Mouse (Mus musculus) neural tube, embryonic 10.5 days (tissue): ENCODE results near the gene Rab3c.

ENCODE experiments used
- DNase-seq: peaks from one replicate; pipeline ENCODE4 v3.0.0-alpha.2; 2017; ENCODE audit warnings: low spot score; ENCODE audit errors: extremely low spot score

The Rab3c gene

DNA sequence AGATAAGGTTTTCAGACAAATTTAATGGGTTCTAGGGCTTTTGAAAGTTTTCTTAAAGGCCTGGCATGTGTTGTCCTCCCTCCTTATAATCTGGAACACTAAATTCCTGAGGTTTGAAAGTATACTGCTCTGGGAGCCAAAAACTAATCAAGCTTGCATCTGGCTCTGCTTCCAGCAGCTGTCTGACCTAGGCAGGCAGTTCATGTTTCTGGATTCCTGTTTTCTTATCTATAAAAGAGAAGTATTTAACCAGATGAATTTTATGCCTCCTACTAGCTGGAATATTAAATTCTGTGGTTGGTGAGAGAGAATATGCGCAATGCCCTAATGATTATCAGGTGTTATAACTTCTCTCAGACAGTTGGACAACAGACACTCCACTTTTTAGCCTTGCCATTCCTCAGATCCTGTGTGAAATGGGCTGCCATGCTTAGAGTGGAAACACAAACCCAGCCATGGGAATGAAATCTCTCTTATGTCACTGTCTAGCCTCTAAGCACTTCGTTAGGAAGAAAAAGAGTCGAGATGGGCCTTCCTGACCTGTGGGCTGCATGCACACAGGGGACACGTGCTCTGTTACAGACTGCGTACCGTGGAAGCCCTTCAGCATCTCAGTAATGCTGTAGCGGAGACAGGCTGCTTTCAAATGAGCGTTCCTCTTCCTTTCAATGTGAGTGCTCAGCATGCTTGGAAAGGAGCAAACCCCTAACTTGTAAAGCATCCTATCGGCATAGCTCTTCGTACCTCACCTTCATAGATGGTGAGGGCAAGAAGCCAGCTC, 256.2 kb downstream of the Rab3c start:
- no peak for DNase-seq

DNA sequence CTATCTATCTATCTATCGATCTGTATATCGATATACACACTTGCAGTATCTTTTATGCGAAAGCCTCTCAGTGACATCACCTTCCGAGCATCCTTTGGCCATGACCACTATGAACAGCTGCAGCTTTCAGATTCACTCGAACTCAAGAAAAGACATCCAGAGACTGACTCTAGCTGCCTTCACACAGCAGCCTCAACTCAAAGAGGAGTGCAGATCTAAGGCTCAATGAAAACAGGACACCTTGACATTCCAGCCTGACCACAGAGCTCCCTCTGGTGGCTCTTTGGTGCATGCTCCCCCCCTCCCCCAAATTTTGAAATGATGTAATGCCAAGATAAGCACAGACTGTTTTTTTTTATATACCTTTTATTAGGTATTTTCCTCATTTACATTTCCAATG, 257.8 kb downstream of the Rab3c start:
- DNase-seq, result peak; percentile 36

DNA sequence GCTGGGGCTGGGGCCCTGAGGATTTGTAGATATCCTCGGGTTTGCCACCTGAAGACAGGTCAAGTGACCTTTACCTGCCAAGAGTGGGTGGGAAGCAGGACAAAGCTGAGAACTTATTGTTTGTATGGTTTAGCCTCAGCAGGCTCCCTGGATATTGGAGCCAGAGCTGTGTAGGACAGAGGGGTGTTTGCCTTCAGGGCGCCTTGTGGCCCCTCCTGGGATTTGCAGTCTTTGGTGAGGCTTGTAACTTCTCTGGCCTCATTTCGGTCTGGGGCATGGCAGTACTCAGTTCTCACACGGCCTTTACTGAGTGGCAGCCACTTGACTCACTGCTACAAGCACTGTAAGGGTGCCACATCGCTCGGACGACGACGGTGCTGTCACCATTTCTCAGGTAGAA, 261.0 kb downstream of the Rab3c start:
- no peak for DNase-seq

DNA sequence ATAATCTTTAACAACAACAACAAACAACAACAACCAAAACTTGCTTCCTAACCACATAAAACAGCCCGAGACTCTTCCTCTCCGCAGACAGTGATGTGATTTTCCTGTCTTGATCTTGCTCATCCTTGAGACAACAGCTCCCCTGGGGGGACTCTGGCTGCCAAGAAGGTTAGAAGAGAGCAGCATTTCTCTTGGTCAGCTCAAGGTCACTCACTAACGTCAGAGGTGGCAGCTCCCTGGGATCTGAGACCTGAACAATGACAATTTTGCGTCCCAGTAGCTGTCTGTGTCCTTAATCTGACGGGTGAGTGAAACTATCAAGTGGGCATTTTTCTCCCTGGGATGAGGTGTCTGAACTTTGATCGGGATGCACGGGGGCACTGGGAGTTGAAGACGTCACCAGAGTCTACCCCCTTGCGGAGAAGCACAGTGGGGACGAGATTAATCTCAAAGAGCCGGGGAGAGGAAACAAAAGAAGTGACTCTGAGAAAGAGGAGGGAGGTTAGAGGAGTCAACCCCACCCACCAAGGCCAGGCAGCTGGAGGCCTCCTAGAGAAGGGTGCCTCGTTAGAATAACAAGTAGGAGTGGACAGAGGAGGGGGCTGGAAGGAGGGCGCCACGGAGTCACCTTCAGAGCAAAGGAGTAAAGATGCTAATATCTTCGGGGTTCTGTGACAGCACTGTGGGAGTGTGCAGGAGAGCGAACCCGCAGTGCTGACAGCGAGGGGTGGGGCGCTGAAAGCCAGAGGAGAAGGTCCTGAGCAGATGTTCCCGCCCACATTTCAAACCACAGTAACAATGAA, 261.7 kb downstream of the Rab3c start:
- peak; percentile 44 for DNase-seq

DNA sequence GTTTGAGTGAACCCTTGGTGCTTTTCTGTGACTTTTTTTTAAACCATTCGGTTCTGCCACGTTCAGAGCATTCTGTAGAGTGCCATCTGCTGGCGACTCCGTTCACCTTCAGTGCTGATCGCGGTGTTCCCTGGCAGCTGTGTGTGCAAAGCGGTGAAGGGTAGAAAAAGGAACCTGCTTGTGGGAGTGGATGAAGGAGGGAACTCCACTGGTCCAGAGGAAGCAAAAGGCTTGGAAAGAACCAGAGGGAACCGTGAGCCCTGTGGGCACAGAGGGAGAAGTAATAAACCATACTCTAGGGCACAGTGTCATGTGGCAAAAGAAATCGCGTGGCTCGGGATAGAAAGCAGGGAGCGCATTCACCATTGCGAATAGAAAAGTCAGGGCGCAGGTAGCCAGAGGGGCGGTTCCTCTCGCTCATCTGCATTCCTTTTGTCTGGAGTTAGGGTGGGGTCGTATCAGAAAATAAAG, 262.3 kb downstream of the Rab3c start:
- peak; percentile 86 for DNase-seq

DNA sequence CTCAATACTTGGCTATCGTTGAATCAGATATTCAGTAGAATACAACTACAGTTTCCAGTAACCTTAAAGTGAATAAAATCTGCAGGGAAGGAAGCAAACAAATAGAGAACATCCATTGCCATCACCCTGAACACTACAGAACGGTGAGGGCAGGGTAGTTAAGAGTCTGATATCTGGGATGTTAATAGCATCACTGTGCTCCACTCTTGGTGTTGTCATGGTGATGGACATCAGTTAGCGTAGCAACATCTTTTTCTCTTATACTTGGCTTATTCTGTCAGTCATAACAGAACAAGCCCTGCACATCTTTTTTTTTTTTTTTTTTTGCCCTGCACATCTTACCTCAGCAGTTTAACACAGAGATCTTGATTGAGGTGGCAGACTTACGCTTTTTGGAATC, 268.8 kb downstream of the Rab3c start:
- DNase-seq, result no peak

DNA sequence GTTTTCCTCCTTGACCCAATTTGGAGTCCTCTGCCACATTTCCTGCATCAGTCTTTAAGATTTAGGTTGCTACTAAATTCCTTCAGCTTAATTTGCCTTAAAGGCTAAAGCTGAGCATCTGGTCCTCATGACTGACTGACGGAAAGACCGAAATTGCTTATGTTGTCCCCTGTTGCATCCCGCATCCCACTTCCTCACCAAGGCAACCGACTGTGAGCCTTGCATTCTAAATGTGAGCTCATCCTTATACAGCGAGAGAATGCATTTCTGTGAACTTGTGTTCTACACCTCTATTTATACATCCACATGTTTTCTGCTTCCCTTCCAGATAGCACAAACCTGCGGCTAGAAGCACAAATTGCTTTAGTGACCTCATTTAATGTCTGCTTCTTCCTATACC, 269.9 kb downstream of the Rab3c start:
- DNase-seq, result no peak

DNA sequence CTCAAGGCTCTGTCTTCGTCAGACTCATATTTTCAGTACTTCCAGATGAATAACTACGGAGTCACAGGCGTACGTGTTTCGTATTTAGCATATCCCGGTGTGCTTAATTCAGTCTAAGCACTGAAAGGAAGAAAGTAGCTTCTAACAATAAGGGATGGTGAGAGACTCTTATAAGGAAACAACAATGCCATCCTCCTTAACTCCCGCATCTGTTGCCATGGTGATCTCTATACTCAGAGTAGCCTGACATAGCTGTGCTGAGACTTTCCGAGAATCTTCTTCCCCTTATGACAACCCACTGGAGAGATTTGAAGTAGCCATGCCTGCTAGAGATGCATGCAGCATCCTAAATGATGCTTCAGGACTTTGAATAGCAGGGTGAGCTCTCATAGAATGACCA, 272.3 kb downstream of the Rab3c start:
- no peak for DNase-seq

DNA sequence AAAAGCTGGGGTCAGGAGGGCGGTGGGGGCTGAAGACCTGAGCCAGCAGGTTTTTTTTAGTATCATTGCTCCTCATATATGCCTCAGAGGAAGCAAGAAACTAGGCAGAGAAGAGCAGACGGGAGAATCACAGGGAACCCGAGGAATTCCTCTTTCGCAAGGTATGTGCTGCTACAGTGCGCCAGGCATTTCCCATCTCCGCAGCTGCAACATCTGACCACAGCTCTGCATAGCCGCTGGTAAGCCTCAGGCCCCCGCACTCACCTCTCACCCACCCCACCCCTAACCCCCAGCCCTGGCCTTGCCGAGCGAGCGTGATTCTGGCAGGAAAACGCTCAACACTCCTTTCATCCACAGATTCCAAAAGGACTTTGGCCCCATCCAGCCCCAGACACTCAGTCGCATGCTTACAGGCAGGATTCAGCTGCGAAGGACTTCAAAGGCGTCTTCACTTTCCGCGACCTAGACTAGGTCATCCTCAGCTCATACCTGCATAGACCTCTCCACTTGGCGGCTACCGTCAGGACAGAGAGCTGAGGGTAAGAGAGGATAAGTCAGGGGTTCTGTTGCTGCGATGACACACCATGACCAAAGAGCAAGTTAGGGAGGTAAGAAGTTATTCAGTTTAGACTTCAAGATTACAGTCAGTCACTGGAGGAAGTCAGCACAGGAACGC, 274.6 kb downstream of the Rab3c start:
- no peak for DNase-seq
